Mouse (Mus musculus): Measurements from ENCODE around the gene Ctrl.

Gene Ctrl

GRCm38 (mm10) chr8:105933762-105934161 is at the start of gene Ctrl:
TSS of gene Ctrl (minus strand) at chr8:105933862.
- DNase-seq = no peak

GRCm38 (mm10) chr8:105983406-105983805 is 49.7 kb upstream of the Ctrl start:
- DNase-seq = peak; percentile 90

- DNase-seq = peak; percentile 45
These were observed 47.5 kb upstream of the Ctrl start for GRCm38 (mm10) chr8:105981146-105981545.

GRCm38 (mm10) chr8:105979325-105979724 is 45.7 kb upstream of the Ctrl start, which contains the start of gene Dpep3:
TSS of gene Dpep3 (minus strand) at chr8:105979429.
- no peak for DNase-seq

DNA sequence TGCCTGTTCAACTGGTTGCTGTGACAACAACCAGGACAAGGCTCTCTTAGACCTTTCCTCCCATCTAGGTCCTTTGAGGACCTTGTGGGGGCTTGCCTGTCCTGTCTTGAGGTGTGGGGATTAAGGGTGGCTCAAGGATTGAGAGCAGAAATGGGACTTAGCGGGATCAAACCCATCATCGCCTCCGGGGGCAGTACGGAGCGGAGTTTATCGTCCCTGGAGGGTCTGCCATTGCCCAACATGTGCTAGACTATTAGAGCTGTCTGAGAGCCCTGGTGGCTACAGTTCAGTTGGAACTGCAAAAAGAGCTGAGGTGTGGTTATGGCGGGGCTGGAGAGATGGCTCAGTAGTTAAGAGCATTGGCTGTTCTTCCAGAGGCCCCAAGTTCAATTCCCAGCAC is 41.7 kb upstream of the Ctrl start:
- no peak for DNase-seq

- no peak for DNase-seq
These were observed 37.5 kb upstream of the Ctrl start for GRCm38 (mm10) chr8:105971019-105971720.

GRCm38 (mm10) chr8:105969367-105969766 is 35.7 kb upstream of the Ctrl start:
- no peak for DNase-seq

DNA sequence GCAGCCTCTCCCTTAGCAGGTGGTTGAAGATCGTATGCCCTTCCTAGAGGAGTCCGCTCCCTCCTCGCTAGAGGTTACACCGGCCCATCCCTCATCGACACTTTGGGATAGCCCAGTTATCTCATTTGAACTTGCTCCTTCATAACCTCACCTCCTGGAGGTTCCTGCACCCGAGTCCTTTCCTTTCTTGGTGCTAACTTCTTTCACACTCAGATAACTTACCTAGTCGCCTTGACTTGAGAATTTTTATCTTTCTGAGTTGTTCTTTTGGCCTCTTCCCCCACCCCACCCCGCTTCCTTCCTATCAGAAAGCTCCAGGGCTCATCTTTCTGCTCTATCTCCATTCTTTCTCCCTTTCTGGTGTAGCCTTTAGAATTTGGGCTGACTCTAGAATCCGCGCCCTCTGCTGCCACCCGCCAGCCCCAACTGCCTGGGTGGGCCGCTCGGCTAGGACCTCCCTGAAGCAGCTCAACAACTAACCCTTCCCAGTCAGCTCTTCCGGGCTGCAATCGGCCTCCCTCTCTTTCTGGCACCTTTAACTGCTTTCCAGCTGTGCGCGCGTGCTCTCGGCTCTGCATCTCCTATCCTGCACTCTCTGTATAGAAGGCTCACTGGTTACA is 33.1 kb upstream of the Ctrl start:
- peak; percentile 94 for DNase-seq

DNA sequence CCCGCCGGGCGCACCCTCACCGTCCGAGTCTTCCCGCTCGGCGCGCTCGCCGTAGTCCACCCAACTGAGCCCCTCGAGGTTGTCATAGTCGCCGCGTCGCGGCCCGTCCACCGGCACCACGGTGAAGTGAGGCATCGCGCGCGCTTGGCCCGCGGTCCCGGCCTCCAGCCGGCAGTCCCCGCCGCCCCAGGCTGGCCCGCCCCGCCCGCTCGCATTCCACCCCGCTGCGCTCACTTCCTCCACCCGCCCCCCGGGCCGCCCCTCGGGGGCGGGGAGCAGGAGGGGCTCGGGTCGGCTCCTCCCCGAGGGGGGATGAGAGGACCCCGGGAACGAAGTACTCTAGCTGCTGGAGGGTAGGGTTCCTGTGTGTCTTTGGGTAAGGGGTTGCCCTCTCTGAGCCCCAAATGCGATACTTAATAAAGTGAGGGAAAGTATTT is 32.3 kb upstream of the Ctrl start, which contains the start of gene Slc12a4:
TSS of gene Slc12a4 (minus strand) at position 193 of the 437 bp plus-strand sequence.
- DNase-seq = peak; percentile 99

- peak; percentile 98 for DNase-seq
These were observed 31.7 kb upstream of the Ctrl start for GRCm38 (mm10) chr8:105965266-105965904.

GRCm38 (mm10) chr8:105964506-105965265 is 31.0 kb upstream of the Ctrl start:
- peak; percentile 96 for DNase-seq

DNA sequence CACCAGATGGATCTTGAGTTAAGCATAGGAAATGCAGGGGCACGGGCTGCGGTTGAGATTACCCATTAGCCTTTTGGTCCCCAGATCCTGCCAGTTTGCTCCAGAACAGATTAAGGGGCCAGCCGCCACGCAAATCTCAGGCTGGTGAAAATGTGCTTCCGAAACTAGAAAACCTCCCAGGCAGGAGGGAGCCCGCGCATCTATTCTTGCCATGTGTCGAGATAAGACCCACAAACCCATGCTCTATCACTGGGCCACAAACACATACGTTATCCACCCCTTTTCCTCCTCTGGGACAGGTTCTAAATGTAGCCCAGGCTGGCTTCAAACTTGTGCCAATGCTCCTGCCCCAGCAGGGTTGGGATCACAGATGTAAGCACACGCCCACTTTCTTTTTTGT is 27.9 kb upstream of the Ctrl start:
- no peak for DNase-seq

GRCm38 (mm10) chr8:105961101-105961500 is 27.4 kb upstream of the Ctrl start:
- DNase-seq = no peak

GRCm38 (mm10) chr8:105959350-105959749 is 25.7 kb upstream of the Ctrl start:
- peak; percentile 96 for DNase-seq

DNA sequence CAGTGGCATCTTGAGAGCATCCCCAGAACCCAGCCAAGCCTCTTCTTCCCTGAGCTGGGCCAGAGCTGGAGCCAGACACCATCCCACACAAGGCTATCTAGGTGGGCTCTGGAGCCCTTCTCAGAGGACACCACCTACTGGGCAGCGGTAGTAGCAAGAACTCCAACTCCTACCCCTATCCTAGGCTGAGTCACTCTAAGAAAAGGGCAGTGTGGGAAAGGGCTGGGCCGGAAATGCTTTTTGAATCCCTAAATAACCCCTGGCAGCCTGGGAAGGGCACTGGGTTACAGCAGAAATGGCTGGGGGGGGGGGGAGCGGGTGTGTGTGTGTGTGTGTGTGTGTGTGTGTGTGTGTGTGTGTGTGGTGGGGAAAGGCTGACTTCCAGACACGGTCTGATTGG is 24.2 kb upstream of the Ctrl start:
- DNase-seq = peak; percentile 98

DNA sequence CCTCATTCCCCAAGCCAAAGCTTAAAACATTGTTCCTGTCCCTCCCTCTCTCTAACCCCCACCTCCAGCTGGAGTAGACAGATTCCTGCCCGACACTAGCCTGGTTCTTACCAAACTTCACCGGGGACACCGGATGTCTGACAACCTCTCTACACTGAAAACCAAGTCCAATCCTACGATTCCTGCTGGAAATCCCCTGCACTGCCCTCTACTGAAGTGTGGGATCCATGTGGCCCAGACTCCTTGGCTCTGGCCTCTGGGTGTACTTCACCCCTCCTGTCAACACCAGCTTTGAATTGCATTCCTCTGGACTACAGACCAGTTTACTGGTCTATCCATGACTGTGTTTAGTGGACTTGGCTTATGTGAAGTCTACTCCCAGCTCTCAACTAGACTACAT is 22.9 kb upstream of the Ctrl start:
- peak; percentile 97 for DNase-seq

DNA sequence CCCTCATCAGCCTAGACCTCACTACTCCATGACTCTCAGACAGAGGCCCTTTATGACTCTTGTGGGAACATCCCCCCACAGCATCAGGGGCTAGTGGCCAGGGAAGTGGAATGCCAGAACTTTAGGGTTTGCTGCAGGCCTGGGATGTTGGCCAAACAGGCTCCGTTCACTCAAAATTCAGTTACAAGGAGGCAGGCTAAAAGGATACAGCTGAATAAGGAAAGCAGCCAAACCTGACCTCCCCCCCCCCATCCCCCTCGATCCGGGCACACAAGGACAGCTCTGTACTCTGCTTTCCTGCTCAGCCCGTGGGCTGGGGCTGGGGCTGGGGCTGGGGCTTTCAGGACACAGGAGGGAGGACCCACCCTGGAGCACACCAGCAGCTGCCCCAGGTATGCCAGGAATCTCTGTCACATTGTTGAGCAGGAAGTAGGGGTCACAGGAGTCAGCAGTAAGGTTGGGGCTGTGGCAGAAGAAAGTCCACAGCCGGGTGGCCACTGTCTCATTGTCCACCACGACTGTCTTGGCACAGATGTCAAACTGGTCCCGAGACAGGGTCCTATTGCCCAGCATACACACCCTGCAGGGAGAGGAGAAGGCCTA is 17.5 kb upstream of the Ctrl start:
- peak; percentile 96 for DNase-seq

DNA sequence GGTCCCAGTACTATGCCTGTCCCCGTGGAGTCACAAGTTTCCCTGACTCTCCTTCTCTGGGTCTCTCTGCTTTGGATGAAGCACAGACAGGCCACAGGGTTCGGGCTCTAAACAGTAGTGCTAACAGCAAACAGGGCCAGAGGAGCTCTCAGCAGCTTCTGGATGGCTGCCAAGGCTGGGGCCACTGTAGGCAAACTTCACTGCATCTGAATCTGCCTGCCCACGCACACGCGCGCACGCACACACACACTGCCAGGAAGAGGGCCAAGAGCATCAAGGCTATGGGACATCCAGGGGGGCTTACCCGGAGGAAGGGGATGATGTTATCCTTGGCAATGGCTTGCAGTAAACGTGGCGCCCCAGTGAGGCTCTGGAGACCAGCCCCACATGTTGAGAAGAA is 15.7 kb upstream of the Ctrl start:
- DNase-seq = peak; percentile 95

GRCm38 (mm10) chr8:105943321-105943739 is 9.7 kb upstream of the Ctrl start, which contains the start of gene Lcat:
TSS of gene Lcat (minus strand) at chr8:105943382.
- peak; percentile 95 for DNase-seq

DNA sequence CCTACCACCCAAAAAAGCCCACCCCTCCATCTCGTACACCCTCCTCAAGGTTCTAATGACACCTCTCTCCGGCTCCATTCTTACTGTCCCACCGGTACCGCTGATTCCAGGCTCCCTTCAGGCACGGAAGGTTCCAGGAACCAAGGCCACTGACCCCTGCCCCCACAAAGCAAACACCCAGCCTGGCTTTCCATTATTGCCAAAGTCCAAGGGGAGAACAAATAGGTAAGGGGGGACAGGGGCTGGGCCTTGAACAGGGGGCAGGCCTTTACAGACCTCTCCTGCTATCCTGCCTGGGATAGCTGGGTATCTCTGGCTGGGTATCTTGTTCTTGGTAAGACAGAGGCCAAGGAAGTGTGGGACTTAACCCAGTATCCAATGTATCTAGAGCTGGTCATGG is 8.9 kb upstream of the Ctrl start:
- peak; percentile 82 for DNase-seq

GRCm38 (mm10) chr8:105942026-105942425 is 8.4 kb upstream of the Ctrl start:
- peak; percentile 90 for DNase-seq

GRCm38 (mm10) chr8:105938306-105938669 is 4.6 kb upstream of the Ctrl start, which contains the start of gene Psmb10:
TSS of gene Psmb10 (minus strand) at chr8:105938444.
- DNase-seq = no peak

All from heart, adult 11 months (tissue).